Mouse (Mus musculus) bone marrow macrophage, adult 2 months (primary cell): ENCODE data around the gene Oit1. TPM values are rescaled to one million over a fixed set of nuclear protein-coding genes. Genes with fewer than 3 reads are reported as not detected.

Experiments
- H3K27ac ChIP-seq: 2 replicates; pipeline ENCODE4 v1.5.1; 2012; ENCODE audit warnings: low read depth, low read length; ENCODE audit not compliant: insufficient read depth
- H3K4me1 ChIP-seq: 2 replicates; pipeline ENCODE4 v1.6.1; 2012; ENCODE audit warnings: low read length; ENCODE audit not compliant: control insufficient read depth, insufficient read depth
- H3K4me3 ChIP-seq: 2 replicates; pipeline ENCODE4 v1.5.1; 2012; ENCODE audit warnings: mild to moderate bottlenecking, low read length, moderate library complexity; ENCODE audit not compliant: insufficient read depth
- CTCF ChIP-seq: IDR thresholded peaks from 2 replicates; pipeline ENCODE4 v1.5.1; 2012; ENCODE audit warnings: low read depth, mild to moderate bottlenecking, low read length, moderate library complexity
- POLR2A ChIP-seq: IDR thresholded peaks from 2 replicates; pipeline ENCODE4 v1.6.1; 2012; ENCODE audit warnings: mild to moderate bottlenecking, low read depth, low read length, borderline replicate concordance
- polyA plus RNA-seq: library from polyadenylated mRNA; stranded (reverse); fragments of >200 nt; gene quantifications from 2 replicates; pipeline ENCODE4 v1.2.4, GENCODE M21; 2012; ENCODE audit not compliant: missing spikeins, insufficient read depth, insufficient read length

The Oit1 gene
- polyA plus RNA-seq, 1 experiment, result not detected

DNA sequence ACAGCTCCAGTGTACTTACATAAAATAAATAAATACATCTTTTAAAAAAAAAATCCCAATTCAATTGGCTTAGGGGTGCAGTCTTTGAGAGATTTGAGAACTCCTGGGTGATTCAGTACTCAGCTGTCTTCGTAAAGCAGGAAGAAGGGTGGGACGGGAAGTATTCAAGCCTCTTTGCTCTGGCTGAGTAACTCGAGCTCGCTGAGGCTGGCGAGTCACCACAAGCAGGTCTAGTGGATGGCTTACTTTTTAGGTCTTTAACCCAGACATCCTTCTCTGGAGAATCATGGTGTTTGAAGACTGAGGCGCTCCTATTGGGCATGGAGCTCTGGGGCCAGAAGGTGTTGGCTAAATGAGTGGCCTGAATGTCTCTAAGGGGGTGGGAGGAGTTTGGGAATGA, 71.7 kb downstream of the Oit1 start:
- no peak overlapping the region for H3K4me3 ChIP-seq
- TF ChIP-seq POLR2A, result no peak
- no peak for TF ChIP-seq CTCF
- no peak overlapping the region for H3K27ac ChIP-seq
- no peaks in the 10 kb centered on the region for H3K4me1 ChIP-seq

DNA sequence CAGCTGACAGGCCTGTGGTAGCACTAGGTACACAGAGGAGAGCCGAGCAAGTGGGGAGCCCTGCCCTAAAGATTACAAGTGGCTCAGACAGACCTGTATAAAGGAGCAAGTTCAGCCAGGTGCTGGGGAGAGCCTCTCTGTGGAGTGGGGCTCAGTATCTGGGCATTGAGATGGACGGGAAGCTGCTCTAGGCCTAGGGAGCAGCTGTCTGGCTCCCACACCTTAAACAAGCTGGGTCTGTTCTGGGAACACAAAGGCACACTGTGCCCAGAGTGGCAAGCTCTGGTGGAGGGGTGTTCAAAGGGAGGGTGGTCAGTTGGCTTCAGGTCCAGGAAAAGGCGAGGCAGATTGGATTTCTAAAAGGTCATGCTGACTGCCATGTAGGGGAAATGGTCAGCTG, 73.5 kb downstream of the Oit1 start:
- H3K27ac ChIP-seq, result no peak overlapping the region

DNA sequence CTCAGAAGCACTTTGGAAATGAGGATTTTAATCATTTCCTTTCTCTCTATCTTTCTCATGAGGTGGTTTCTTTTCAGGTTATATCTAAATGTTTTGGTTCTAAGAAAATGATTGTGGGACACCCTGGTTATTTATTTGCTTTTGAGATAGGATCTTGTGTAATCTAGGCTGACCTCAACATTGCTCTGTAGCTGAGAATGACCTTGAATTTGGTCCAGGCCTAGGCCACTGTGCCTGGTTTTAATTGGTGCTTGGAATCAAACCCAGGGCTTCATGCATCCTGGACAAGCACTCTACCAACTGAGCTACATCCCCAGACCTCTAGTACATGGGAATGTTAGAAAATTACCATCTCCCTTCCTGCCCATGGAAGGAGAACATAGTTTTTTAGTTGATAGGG, 74.5 kb downstream of the Oit1 start:
- Histone ChIP-seq H3K4me3 (no peak overlapping the region), H3K27ac (no peak overlapping the region), H3K4me1 (no peaks in the 10 kb centered on the region)
- TF ChIP-seq CTCF, result no peak
- TF ChIP-seq POLR2A, result no peak

More for the DNA sequence above, 73.5 kb downstream of the Oit1 start:
- H3K4me1 ChIP-seq, result no peaks in the 10 kb centered on the region
- no peak overlapping the region for H3K4me3 ChIP-seq
- TF ChIP-seq POLR2A (no peak), CTCF (no peak)

DNA sequence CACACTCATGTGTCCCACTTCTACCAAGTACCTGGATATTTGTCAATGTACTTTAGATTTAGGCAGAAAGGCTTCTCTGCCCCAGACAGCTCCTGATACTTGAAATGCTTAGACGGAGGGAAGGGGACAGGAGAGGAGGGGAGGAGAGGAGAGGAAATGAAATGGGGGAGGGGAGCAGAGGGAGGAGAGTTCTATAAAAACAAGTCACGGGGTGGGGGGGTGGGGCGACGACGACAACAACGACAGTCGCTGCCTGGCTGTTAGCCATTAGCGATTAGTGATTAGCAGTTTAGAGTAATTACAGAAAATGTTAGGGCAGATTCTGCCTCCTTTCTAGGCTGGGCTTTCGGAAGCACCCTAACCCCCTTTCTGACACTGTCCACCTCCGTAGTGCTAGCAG, 75.9 kb downstream of the Oit1 start:
- TF ChIP-seq CTCF (no peak), POLR2A (no peak)
- H3K4me1 ChIP-seq, result no peaks in the 10 kb centered on the region
- H3K4me3 ChIP-seq, result no peak overlapping the region
- no peak overlapping the region for H3K27ac ChIP-seq

DNA sequence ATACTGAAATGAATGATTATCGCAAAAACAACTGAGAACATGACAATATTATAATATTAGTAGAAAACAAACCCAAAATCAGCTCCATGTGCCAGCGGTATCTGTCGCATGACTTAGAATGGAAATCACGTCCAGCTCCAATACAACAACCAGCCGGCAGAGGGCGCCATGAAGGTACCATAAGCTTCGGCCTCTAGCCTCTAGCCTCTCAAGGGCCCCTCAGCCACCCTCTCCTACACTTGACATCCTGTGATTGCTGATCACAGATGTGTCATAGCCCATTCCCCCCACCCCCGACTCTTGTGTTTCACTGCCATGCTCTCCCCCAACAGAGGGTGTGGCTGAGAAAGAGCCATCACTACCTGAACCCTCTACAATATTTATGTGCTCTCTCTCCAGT, 78.3 kb downstream of the Oit1 start:
- TF ChIP-seq POLR2A (no peak), CTCF (peak; percentile 75)
- no peak overlapping the region for H3K27ac ChIP-seq
- H3K4me1 ChIP-seq, result no peaks in the 10 kb centered on the region
- H3K4me3 ChIP-seq, result no peak overlapping the region

Other genes with a start within 250 kb of the Oit1 start
- gene Pdhb, start 205.7 kb downstream of the Oit1 start, polyA plus RNA-seq, result 58.0 and 67.2 TPM in 2 replicates
- gene Kctd6, start 164.6 kb downstream of the Oit1 start, polyA plus RNA-seq, result 13.3 and 15.3 TPM in 2 replicates
- gene Acox2, start 119.4 kb downstream of the Oit1 start, polyA plus RNA-seq, result not detected in 2 replicates
- gene Fam107a, start 60.7 kb downstream of the Oit1 start, polyA plus RNA-seq, result not detected in 2 replicates